ENCODE assay signal across 16 mouse cellular contexts in the genomic region with DNA sequence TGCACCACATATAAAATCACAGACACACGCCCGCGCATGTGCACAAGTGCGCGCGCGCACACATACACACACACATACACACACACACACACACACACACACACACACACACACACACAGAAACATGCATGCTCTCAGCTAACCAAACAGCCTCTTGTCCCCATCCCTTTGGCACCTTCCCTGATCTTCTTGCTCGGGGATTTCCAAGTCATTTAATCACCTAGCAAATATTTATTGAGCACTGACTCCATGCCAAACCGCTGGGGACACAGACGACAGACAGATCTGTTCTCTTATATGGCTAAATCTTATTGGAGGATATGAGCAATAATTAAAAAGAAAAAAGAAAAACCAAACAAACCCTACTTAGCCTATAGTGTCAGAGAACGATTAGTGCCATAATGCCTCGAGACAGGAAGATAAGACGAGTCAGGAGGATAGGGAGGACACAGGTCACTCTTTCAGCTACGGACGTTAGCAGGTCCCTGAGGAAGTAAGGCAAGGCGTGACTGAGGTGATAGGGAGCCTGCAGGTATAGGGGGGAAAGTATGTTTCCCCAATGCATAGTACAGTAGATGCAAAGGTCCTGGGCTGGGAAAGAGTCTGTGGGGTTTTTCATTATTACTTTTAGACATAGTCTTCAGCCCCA. TPM values are rescaled to one million over a fixed set of nuclear protein-coding genes. Genes with fewer than 3 reads are reported as not detected.
"Had no signal": no experiment of that assay in that cellular context is flagged by ENCODE, and none has a peak within 500 bp of the region (broad histone marks: within the 10 kb centered on the region; RNA-seq: fewer than 3 reads in every experiment).

No protein-coding gene starts in this region.

- DNase-seq: kidney, adult 9 months; kidney, postnatal 4 days; left cerebral cortex, postnatal 4 days; lung, embryonic 14.5 days; lung, postnatal 14 days; retina, postnatal 1 day; thymus, postnatal 4 days had no signal

- H3K4me3 ChIP-seq: limb, embryonic 13.5 days; midbrain, embryonic 12.5 days; neural tube, embryonic 13.5 days had no signal

- ATAC-seq: midbrain, embryonic 16.5 days had no signal

- H3K36me3 ChIP-seq: limb, embryonic 13.5 days; midbrain, embryonic 12.5 days; neural tube, embryonic 13.5 days had no signal

- H3K9ac ChIP-seq: limb, embryonic 13.5 days; lung, embryonic 14.5 days; midbrain, embryonic 12.5 days; neural tube, embryonic 13.5 days had no signal

- H3K4me2 ChIP-seq: limb, embryonic 13.5 days; liver, embryonic 11.5 days; lung, embryonic 14.5 days; midbrain, embryonic 12.5 days; neural tube, embryonic 13.5 days had no signal

- H3K27me3 ChIP-seq: limb, embryonic 13.5 days; midbrain, embryonic 12.5 days; neural tube, embryonic 13.5 days had no signal

- H3K27ac ChIP-seq: kidney, postnatal 0 days; limb, embryonic 13.5 days; midbrain, embryonic 12.5 days; neural tube, embryonic 13.5 days had no signal

- H3K9me3 ChIP-seq: limb, embryonic 13.5 days; midbrain, embryonic 12.5 days; neural tube, embryonic 13.5 days had no signal

- H3K4me1 ChIP-seq: limb, embryonic 13.5 days; midbrain, embryonic 12.5 days; neural tube, embryonic 13.5 days had no signal

RNA-seq across cellular contexts. Expression of a gene that starts 6.8 kb away (rescaled TPM):
- polyA plus RNA-seq: intestine, embryonic 14.5 days; kidney, postnatal 0 days; limb, embryonic 13.5 days; liver, embryonic 11.5 days; liver, embryonic 16.5 days; lung, embryonic 14.5 days had no signal

RNA-seq across cellular contexts. Expression of a gene that starts 16.1 kb away (rescaled TPM):
- polyA plus RNA-seq: kidney, postnatal 0 days; limb, embryonic 13.5 days; liver, embryonic 11.5 days; lung, embryonic 14.5 days had no signal

RNA-seq across cellular contexts. Expression of a gene that starts 19.9 kb away (rescaled TPM):
- polyA plus RNA-seq: intestine, embryonic 14.5 days; liver, embryonic 11.5 days; liver, embryonic 16.5 days; lung, embryonic 14.5 days; midbrain, embryonic 12.5 days; midbrain, embryonic 16.5 days; neural tube, embryonic 13.5 days; testis, adult 2 months had no signal
